Mouse (Mus musculus) intestine, embryonic 16.5 days (tissue): Measurements from ENCODE around the gene Tmtc3. TPM values are rescaled to one million over a fixed set of nuclear protein-coding genes. Genes with fewer than 3 reads are reported as not detected.

Source experiments
- ATAC-seq: fragments of 200-750 bp; cut with Nextera tagmentation; 2 replicates; pipeline ENCODE4 v1.8.0; 2017; ENCODE audit warnings: moderate TSS enrichment, moderate library complexity
- H3K27ac ChIP-seq: fragments of 300-500 bp; sonication (generic); 2 replicates; pipeline ENCODE4 v1.5.1; 2014; ENCODE audit warnings: mild to moderate bottlenecking, low read length
- H3K27me3 ChIP-seq: fragments of 300-500 bp; sonication (generic); replicated peaks from 2 replicates; pipeline ENCODE4 v1.6.1; 2014; ENCODE audit warnings: low read length, control low read depth, mixed read lengths; ENCODE audit not compliant: control insufficient read depth, insufficient read depth
- H3K36me3 ChIP-seq: fragments of 300-500 bp; sonication (generic); 2 replicates; pipeline ENCODE4 v1.6.1; 2014; ENCODE audit warnings: low read length, control low read depth; ENCODE audit not compliant: control insufficient read depth, insufficient read depth
- H3K4me1 ChIP-seq: fragments of 300-500 bp; sonication (generic); 2 replicates; pipeline ENCODE4 v1.6.1; 2014; ENCODE audit warnings: low read length, control low read depth, mixed read lengths; ENCODE audit not compliant: control insufficient read depth, insufficient read depth
- H3K4me2 ChIP-seq: fragments of 300-500 bp; sonication (generic); 2 replicates; pipeline ENCODE4 v1.6.1; 2014; ENCODE audit warnings: low read depth, low read length, control low read depth
- H3K4me3 ChIP-seq: fragments of 300-500 bp; sonication (generic); 2 replicates; pipeline ENCODE4 v1.5.1; 2014; ENCODE audit warnings: mild to moderate bottlenecking, low read length
- H3K9ac ChIP-seq: fragments of 300-500 bp; sonication (generic); 2 replicates; pipeline ENCODE4 v1.6.1; 2014; ENCODE audit warnings: low read depth, low read length
- H3K9me3 ChIP-seq: fragments of 300-500 bp; sonication (generic); 2 replicates; pipeline ENCODE4 v1.6.1; 2016; ENCODE audit warnings: low read length, control low read depth; ENCODE audit not compliant: control insufficient read depth
- WGBS: fragments of 180-500 bp; shearing (Covaris S2); extraction: QIAGEN DNeasy Blood & Tissue Kit; methylation state at CpG from one replicate; pipeline ENCODE4 v1.1.7; 2014; 5-methylcytosine and 5-hydroxymethylcytosine counted together
- polyA plus RNA-seq: library from polyadenylated mRNA; unstranded; fragments of >200 nt; fragmentation: Nextera tagmentation; extraction: Ambion mirVana; gene quantifications from 2 replicates; pipeline ENCODE4 v1.2.1, GENCODE M21; 2015

Tmtc3 gene
- polyA plus RNA-seq = 13.8 and 14.1 TPM in 2 replicates

DNA sequence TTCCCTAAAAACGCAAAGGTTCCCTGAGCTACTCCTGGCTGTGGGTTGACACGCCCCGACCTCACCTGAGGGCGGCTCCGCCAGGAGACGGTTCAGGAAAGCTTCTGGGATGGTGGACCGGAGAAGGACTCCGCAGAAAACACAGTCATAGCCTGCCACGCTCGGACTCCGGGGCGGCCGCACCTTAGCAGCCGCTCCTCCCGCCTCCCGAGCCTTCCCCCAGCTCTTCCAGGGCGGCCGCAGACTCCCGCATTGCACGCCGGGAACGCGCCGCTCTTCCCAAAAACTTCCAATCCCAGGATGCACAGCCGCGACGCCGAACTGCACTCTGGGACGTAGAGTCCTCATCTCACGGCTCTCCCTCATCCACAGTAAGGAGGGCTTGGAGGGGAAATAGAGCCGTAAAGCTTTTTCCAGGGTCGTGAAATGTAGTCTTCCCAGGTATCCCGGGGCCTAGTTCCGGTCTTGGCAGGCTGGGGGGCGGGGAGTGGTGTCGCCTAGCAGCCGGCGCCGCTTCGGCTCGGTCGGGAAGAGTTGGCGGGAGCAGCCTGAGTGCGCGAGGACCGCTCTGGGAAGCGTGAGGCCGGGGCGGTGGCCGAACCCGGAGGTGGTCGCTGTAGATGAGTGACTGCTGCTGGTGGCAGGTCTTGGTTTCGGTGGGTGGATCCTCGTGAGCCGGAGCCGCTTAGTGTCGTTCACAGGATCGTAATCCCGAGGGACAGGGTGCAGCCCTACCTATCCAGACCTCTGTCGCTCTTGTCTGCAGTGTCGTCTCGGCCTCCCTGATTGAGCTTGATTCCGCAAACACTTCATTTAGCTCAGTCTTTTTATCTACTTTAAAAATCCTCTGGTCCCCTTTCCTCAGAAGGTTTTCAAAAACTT, at the start of gene Tmtc3, which contains the start of gene Cep290:
Gene Tmtc3, minus strand, starts transcription at position 254 of the 882 bp plus-strand sequence.
Gene Cep290, plus strand, starts transcription at position 462 of the 882 bp plus-strand sequence.
- H3K27ac ChIP-seq = peak within 1 kb of the TSS; percentile 78
- H3K27me3 ChIP-seq = no peaks in the 10 kb centered on the region
- peak within 1 kb of the TSS; percentile 84 for H3K4me2 ChIP-seq
- 0 out of 2 replicates have a peak, but pooled peaks cover 4% of the 10 kb centered on the region for H3K4me1 ChIP-seq
- peak within 1 kb of the TSS; percentile 88 for H3K4me3 ChIP-seq
- H3K9me3 ChIP-seq = no peaks in the 10 kb centered on the region
- ATAC-seq = peak; percentile 100
- H3K9ac ChIP-seq = peak within 1 kb of the TSS; percentile 92
- WGBS = under 1% methylated on average over 63 of the region's 63 CpGs
- H3K36me3 ChIP-seq = no peaks in the 10 kb centered on the region

DNA sequence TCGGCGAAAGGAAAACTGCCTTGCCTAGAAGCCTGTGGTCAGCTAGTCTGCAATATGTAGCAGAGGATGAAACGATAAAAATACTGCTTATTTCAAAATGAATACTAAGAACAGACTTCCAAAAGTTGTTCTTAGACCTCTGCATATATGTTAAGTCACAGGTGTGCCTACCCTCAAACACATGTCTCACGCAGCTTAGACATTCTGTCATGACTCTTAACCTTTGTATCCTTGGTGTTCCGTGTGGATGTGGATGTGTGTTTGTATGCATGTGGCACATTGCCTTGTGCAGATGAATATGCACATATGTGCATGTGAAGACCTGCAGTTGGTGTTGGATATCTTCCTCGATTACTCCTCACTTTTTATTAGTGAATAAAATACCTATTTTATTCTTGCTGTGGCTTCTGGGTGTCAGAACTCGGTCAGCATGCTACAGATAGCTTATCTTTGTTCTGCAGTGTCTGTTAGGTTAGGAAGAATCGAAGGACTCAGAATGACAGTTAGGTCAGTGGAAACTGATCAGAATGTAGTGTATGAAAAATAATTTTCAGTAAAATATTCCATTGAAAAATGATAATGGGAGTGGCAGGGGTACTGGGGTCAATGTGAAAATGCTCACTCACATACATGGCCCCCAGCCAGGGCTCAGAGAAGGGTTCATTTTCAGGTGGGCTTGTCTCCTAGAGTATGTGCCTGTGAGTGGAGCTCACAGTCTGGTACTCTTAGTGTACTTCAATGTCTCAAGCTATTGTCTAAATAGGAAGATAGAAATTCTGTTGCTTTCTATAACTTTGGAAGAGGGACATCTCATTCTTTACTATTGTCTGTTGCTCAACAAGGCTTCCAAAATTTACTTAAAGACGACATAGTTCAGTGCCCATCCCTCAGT, 37.6 kb upstream of the Tmtc3 start:
- H3K9me3 ChIP-seq = no peaks in the 10 kb centered on the region
- H3K4me3 ChIP-seq = no peak overlapping the region
- H3K4me2 ChIP-seq = no peak overlapping the region
- no peaks in the 10 kb centered on the region for H3K4me1 ChIP-seq
- WGBS = 90% methylated on average over 9 of the region's 9 CpGs
- H3K27ac ChIP-seq = no peak overlapping the region
- no peaks in the 10 kb centered on the region; the same call in 1 of the 2 replicates for H3K36me3 ChIP-seq
- no peak overlapping the region for H3K9ac ChIP-seq
- no peak for ATAC-seq
- no peaks in the 10 kb centered on the region for H3K27me3 ChIP-seq

DNA sequence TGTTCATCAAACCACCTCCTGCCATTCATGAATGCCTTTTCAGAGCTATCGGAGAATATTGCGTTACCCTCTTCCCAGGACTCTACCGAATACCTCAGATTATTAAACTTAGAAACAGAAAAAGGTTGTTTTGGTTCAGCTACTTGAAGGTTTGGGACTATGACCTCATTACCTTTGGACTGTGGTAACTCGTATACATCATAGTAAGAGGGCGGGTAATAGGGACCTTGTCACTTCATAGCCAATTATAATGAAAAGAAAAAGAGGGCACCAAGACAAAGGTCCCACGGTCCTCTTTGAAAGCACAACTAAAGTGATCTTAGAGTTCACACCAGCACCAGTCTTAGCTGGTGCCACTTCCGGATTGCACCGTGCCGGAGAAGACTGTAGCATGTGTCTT, 35.2 kb upstream of the Tmtc3 start:
- Histone ChIP-seq H3K4me3 (no peak overlapping the region), H3K4me2 (no peak overlapping the region), H3K4me1 (no peaks in the 10 kb centered on the region), H3K27ac (no peak overlapping the region), H3K36me3 (no peaks in the 10 kb centered on the region; the same call in 1 of the 2 replicates), H3K9me3 (no peaks in the 10 kb centered on the region), H3K9ac (no peak overlapping the region), H3K27me3 (no peaks in the 10 kb centered on the region)
- 91% methylated on average over 9 of the region's 9 CpGs for WGBS
- ATAC-seq = peak; percentile 42; the same call in 1 of the 2 replicates

DNA sequence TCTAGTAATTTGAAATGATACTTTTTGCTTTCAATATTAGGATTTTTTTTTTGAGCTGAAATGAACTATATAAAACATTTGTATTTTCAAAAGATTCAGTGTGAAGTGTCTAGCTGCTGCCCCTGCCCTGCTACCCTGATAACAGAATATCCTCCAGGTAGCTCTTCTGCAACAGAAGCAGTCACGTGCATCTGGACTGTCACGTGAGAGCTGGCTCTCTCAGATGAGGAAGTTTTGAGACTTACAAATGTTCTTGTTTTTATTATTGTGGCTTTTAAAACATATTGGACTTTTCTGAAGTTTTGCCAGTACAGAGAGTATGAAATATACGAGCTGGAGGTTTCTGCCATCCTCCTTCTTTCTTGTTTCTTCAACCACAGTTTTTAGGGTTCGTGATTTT, 34.5 kb upstream of the Tmtc3 start:
- Histone ChIP-seq H3K4me3 (no peak overlapping the region), H3K4me1 (no peaks in the 10 kb centered on the region), H3K9ac (no peak overlapping the region), H3K9me3 (no peaks in the 10 kb centered on the region), H3K36me3 (no peaks in the 10 kb centered on the region; the same call in 1 of the 2 replicates), H3K27ac (no peak overlapping the region), H3K4me2 (no peak overlapping the region), H3K27me3 (no peaks in the 10 kb centered on the region)
- 83% methylated on average over 4 of the region's 4 CpGs for WGBS
- no peak for ATAC-seq

DNA sequence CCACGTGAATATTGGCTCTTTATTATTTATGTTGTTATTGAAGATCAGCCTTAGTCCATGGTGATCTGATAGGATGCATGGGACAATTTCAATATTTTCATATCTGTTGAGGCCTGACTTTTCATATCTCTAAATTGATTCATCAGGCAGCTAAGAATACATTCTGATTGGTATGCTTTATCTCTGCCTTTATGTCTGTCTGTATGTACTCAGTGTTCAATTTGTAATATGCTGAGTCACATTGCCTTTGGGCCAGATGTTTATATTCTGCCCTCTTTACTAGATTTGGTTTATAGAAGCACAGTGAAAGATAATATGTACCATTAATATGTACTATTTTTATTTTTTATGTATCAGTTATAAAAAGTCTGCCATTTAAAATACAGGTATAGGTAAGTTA, 21.0 kb upstream of the Tmtc3 start:
- no peak overlapping the region for H3K4me3 ChIP-seq
- no peaks in the 10 kb centered on the region for H3K4me1 ChIP-seq
- H3K9ac ChIP-seq = no peak overlapping the region
- no peak for ATAC-seq
- 70% methylated on average over 1 of the region's 1 CpGs for WGBS
- no peak overlapping the region for H3K4me2 ChIP-seq
- no peaks in the 10 kb centered on the region for H3K27me3 ChIP-seq
- no peaks in the 10 kb centered on the region for H3K9me3 ChIP-seq
- no peaks in the 10 kb centered on the region for H3K36me3 ChIP-seq
- no peak overlapping the region for H3K27ac ChIP-seq

DNA sequence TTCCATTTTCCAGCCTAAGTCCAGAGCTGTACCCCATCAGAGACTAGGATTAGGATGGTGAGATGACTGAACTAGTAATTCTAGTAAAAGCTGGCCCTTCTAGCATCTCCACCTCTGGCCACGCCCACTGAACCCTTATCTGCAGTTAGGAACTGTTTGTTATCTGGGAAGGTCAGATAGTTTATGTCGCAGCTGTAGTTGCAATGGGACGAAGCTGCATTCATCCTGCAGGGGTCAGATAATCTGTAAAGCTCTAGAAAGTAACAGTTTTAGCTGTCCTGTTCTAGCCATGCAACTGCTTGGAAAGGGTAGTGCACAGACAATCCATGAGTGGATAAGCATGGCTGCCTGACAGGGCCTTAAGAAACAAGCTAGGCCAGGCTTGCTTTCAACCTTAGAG, 11.2 kb upstream of the Tmtc3 start:
- WGBS = 57% methylated on average over 3 of the region's 3 CpGs
- H3K9me3 ChIP-seq = no peaks in the 10 kb centered on the region
- no peaks in the 10 kb centered on the region for H3K27me3 ChIP-seq
- no peak overlapping the region for H3K4me3 ChIP-seq
- H3K4me2 ChIP-seq = no peak overlapping the region
- H3K27ac ChIP-seq = no peak overlapping the region
- no peak overlapping the region for H3K9ac ChIP-seq
- ATAC-seq = no peak
- no peaks in the 10 kb centered on the region for H3K4me1 ChIP-seq
- no peaks in the 10 kb centered on the region for H3K36me3 ChIP-seq

DNA sequence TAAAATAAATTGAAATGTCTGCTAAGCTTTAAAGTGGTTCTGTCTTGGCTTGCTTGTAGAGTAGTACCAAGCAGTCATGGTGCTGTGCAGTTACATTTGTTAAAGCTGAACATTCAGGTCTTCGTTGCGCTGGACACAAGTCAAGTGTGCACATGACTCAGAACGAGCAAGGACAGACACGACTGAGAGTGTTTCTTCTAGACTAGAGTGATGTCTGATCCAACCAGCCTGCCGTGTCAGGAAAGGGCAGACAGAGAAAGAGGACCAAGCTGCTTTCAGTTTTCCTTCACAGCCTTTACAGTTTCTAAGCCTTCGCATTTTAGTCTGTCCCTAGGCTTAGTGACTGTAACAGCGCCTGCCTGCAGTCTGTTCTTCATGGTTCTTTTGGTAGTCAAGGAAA, 4.8 kb upstream of the Tmtc3 start:
- Histone ChIP-seq H3K4me1 (0 out of 2 replicates have a peak, but pooled peaks cover 4% of the 10 kb centered on the region), H3K36me3 (no peaks in the 10 kb centered on the region), H3K9me3 (no peaks in the 10 kb centered on the region), H3K4me2 (no peak overlapping the region), H3K9ac (no peak overlapping the region), H3K27ac (no peak overlapping the region), H3K27me3 (no peaks in the 10 kb centered on the region), H3K4me3 (no peak overlapping the region)
- WGBS = 91% methylated on average over 7 of the region's 7 CpGs
- ATAC-seq = no peak

DNA sequence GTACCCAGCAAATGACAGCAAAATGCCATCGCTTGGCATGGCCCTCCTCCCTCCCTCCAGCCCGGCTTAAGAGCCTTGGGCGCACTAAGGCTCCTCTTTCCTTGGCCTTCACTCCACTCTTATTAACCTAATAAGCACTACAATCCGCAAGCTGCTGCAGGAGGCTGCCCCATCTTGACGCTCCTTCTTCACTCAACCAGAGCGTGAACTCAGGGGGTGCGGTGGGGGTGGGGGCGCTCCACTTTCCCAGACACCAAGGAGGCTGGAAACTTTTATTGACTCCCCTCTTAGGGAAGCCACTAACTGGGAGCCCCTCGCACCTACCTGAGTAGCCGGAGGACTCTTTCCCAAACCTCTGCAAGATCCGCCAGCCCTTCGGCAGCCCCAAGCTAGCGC, 451 bp downstream of the Tmtc3 start:
- Histone ChIP-seq H3K4me3 (peak overlapping the region; percentile 88), H3K9ac (peak overlapping the region; percentile 92), H3K4me1 (0 out of 2 replicates have a peak, but pooled peaks cover 4% of the 10 kb centered on the region), H3K9me3 (no peaks in the 10 kb centered on the region), H3K4me2 (peak overlapping the region; percentile 83), H3K36me3 (no peaks in the 10 kb centered on the region), H3K27ac (peak overlapping the region; percentile 78), H3K27me3 (no peaks in the 10 kb centered on the region)
- under 1% methylated on average over 13 of the region's 13 CpGs for WGBS
- peak; percentile 39 for ATAC-seq

DNA sequence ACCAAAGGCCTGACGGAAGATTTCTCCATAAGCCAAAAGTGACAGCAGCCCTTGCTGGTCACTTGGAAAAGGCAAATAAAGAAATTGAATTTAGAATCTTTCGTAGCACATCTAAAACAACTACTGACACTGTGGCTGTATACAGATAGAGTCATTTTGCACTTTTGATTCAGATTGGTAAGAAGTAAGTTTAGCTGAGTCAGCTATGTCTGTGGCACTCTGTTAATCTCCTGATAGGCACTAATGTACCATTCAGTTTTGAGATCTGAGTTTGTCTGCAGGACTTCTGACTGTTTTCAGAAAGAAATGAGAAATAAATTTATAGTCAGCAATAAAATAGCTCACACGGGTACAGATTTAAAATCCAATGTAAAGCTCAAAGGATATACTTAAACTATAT, 7.6 kb downstream of the Tmtc3 start:
- Histone ChIP-seq H3K27me3 (no peaks in the 10 kb centered on the region), H3K4me2 (no peak overlapping the region), H3K27ac (no peak overlapping the region), H3K36me3 (no peaks in the 10 kb centered on the region), H3K9me3 (no peaks in the 10 kb centered on the region), H3K9ac (no peak overlapping the region), H3K4me1 (no peaks in the 10 kb centered on the region), H3K4me3 (no peak overlapping the region)
- WGBS = 89% methylated on average over 3 of the region's 3 CpGs
- ATAC-seq = no peak
